Mouse (Mus musculus): ENCODE measurements at regions not wholly inside any gene's neighbourhood (a gene's known extent, or its start where the extent isn't known, plus 50 kb on each side); places are given as distances from the start of the nearest gene placed in this dataset.

- no peak for DNase-seq (ENCODE audit: low spot score in 2 of 2)
Measured at GRCm38 (mm10) chr6:101500202-101500601, 122.5 kb upstream of the Pdzrn3 start.

- DNase-seq (ENCODE audit: low spot score in 2 of 2), result no peak
Measured at GRCm38 (mm10) chr6:101488466-101488865, 110.8 kb upstream of the Pdzrn3 start.

GRCm38 (mm10) chr6:101484526-101485287, 107.0 kb upstream of the Pdzrn3 start:
- peak in 1 of 2 experiments; percentile 26 for DNase-seq (ENCODE audit: low spot score in 2 of 2)

- DNase-seq (ENCODE audit: low spot score in 2 of 2), result peak in 1 of 2 experiments; percentile 41
Measured at GRCm38 (mm10) chr6:101482635-101483465, 105.2 kb upstream of the Pdzrn3 start.

- no peak for DNase-seq (ENCODE audit: low spot score in 2 of 2)
Measured at GRCm38 (mm10) chr6:101473956-101474355, 96.3 kb upstream of the Pdzrn3 start.

GRCm38 (mm10) chr6:101473257-101473925, 95.7 kb upstream of the Pdzrn3 start:
- DNase-seq (ENCODE audit: low spot score in 2 of 2), result no peak

GRCm38 (mm10) chr6:101464910-101465309, 87.2 kb upstream of the Pdzrn3 start:
- DNase-seq (ENCODE audit: low spot score in 2 of 2), result no peak

- no peak for DNase-seq (ENCODE audit: low spot score in 2 of 2)
Measured at GRCm38 (mm10) chr6:101463812-101464320, 86.2 kb upstream of the Pdzrn3 start.

- no peak for DNase-seq (ENCODE audit: low spot score in 2 of 2)
Measured at GRCm38 (mm10) chr6:101446720-101447119, 69.0 kb upstream of the Pdzrn3 start.

GRCm38 (mm10) chr6:101446316-101446715, 68.6 kb upstream of the Pdzrn3 start:
- DNase-seq (ENCODE audit: low spot score in 2 of 2), result no peak

GRCm38 (mm10) chr6:101432769-101433168, 55.1 kb upstream of the Pdzrn3 start:
- DNase-seq (ENCODE audit: low spot score in 2 of 2), result no peak

- no peak for DNase-seq (ENCODE audit: low spot score in 2 of 2)
Measured at GRCm38 (mm10) chr6:101429634-101430033, 51.9 kb upstream of the Pdzrn3 start.

All from adrenal gland, adult 18-20 months (tissue).